ENCODE assay signal across 8 mouse cellular contexts in the genomic region with DNA sequence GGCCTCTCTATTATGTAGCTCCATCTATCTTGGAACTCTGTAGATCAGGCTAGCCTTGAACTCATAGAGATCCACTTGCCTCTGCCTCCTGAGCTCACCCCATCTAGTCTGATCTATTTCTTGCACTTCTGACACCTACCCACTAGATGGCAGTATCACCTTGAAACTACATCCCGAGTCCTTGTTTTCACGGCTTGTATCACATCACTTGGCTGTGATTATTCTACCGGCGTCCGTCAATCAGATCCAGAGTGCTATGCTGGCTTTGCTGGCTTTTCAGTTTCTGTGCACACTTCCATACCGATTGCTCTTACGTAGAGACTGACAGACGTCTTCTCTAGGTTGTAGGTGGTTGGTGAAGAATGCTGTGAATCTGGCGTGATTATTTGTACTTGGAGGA. TPM values are rescaled to one million over a fixed set of nuclear protein-coding genes. Genes with fewer than 3 reads are reported as not detected.
DNase-seq lines count a peak whose midpoint lies in the region; ATAC-seq and TF ChIP-seq lines count a peak whose summit lies in the region.

No protein-coding gene starts in this region.

- peak; percentile 83 for ATAC-seq in granulocyte monocyte progenitor cell, adult 5-6 weeks (replicated peaks; ENCODE audit: poor library complexity, severe bottlenecking)
- peak; percentile 92 for ATAC-seq in megakaryocyte progenitor cell, adult 5-6 weeks (replicated peaks; ENCODE audit: poor library complexity)

- DNase-seq in adrenal gland, postnatal 14 days, result peak; percentile 37
- DNase-seq in adrenal gland, adult 18-20 months (ENCODE audit: low spot score in 2 of 2), result no peak
- DNase-seq in left cerebral cortex, adult 2 months (ENCODE audit: extremely low spot score in 1 of 2, low spot score in 2 of 2), result no peak
- no peak for DNase-seq in left cerebral cortex, adult 8-10 months (ENCODE audit: low spot score in 2 of 2)
- peak; percentile 64 for DNase-seq in adipocyte (ENCODE audit: low spot score)
- DNase-seq in urinary bladder, postnatal 25 days (ENCODE audit: low spot score), result no peak

- intact Hi-C loops in left cerebral cortex, adult 2 months (cut with DNase I), result loop anchor here (2.0 to 5.0 kb wide), 2 partner anchors 74 to 205 kb away; no protein-coding TSS in a partner anchor

- H3K4me3 ChIP-seq in left cerebral cortex, adult 2 months, result no peak overlapping the region

- peak; percentile 66 for TF ChIP-seq CTCF in left cerebral cortex, adult 2 months (IDR thresholded peaks at IDR 0.05)

- no peak overlapping the region for H3K27ac ChIP-seq in left cerebral cortex, adult 2 months

RNA-seq across cellular contexts. Expression of gene Mthfd1, which starts 11.8 kb away (rescaled TPM):
- total RNA-seq in adrenal gland, postnatal 14 days (2021), result 46.8 and 61.0 TPM in 2 replicates
- 10 to 100 TPM; 30.9 to 47.3 TPM for total RNA-seq in adrenal gland, adult 18-20 months (2021)
- total RNA-seq in left cerebral cortex, adult 2 months (2021), result 10 to 100 TPM; 40.0 to 40.3 TPM
- total RNA-seq in left cerebral cortex, adult 8-10 months (2022), result 10 to 100 TPM; 42.5 to 45.2 (median 42.9) TPM
- 47.7 and 79.3 TPM in 2 replicates for total RNA-seq in granulocyte monocyte progenitor cell, adult 5-6 weeks (2014; fragmentation: Nextera tagmentation)
- 106 and 111 TPM in 2 replicates for total RNA-seq in granulocyte monocyte progenitor cell, adult 5-6 weeks (2017)
- total RNA-seq in megakaryocyte progenitor cell, adult 5-6 weeks (2015), result 90.1 and 113 TPM in 2 replicates
- total RNA-seq in megakaryocyte progenitor cell, adult 5-6 weeks (2017), result 137 and 191 TPM in 2 replicates

RNA-seq across cellular contexts. Expression of gene Tex21, which starts 20.3 kb away (rescaled TPM):
- total RNA-seq in adrenal gland, postnatal 14 days (2021), result not detected in 2 replicates
- not detected for total RNA-seq in adrenal gland, adult 18-20 months (2021)
- total RNA-seq in left cerebral cortex, adult 2 months (2021), result not detected
- total RNA-seq in left cerebral cortex, adult 8-10 months (2022), result not detected
- total RNA-seq in granulocyte monocyte progenitor cell, adult 5-6 weeks (2014; fragmentation: Nextera tagmentation), result not detected in 2 replicates
- not detected in 2 replicates for total RNA-seq in granulocyte monocyte progenitor cell, adult 5-6 weeks (2017)
- total RNA-seq in megakaryocyte progenitor cell, adult 5-6 weeks (2015), result not detected in 2 replicates
- total RNA-seq in megakaryocyte progenitor cell, adult 5-6 weeks (2017), result 0.14 TPM in 1 of 2 replicates, not detected in the other

RNA-seq across cellular contexts. Expression of gene Akap5, which starts 57.8 kb away (rescaled TPM):
- total RNA-seq in adrenal gland, postnatal 14 days (2021), result 3.4 and 4.3 TPM in 2 replicates
- total RNA-seq in adrenal gland, adult 18-20 months (2021), result under 1 TPM; 0.33 to 0.54 TPM
- total RNA-seq in left cerebral cortex, adult 2 months (2021), result 10 to 100 TPM; 85.4 to 93.5 TPM
- total RNA-seq in left cerebral cortex, adult 8-10 months (2022), result 10 to 100 TPM; 87.0 to 91.3 (median 88.8) TPM
- total RNA-seq in granulocyte monocyte progenitor cell, adult 5-6 weeks (2014; fragmentation: Nextera tagmentation), result 0.17 TPM in 1 of 2 replicates, not detected in the other
- total RNA-seq in granulocyte monocyte progenitor cell, adult 5-6 weeks (2017), result 0.21 and 0.30 TPM in 2 replicates
- total RNA-seq in megakaryocyte progenitor cell, adult 5-6 weeks (2015), result 0.24 and 0.35 TPM in 2 replicates
- total RNA-seq in megakaryocyte progenitor cell, adult 5-6 weeks (2017), result 0.25 and 0.74 TPM in 2 replicates

Comparison
In these comparisons a context has a peak if more than half of its experiments do, and no peak if none do; other contexts are left out.
1. DNase-seq: peak in adrenal gland, postnatal 14 days (single experiment) and adipocyte (single experiment); none in adrenal gland, adult 18-20 months (0 of 2), left cerebral cortex, adult 2 months (0 of 2), left cerebral cortex, adult 8-10 months (0 of 2) and urinary bladder, postnatal 25 days (single experiment).
2. RNA of gene Akap5, which starts 57.8 kb away (total RNA-seq): 85.4 to 93.5 TPM in left cerebral cortex, adult 2 months and 87.0 to 91.3 TPM in left cerebral cortex, adult 8-10 months; 3.4 to 4.3 TPM in adrenal gland, postnatal 14 days, 0.33 to 0.54 TPM in adrenal gland, adult 18-20 months, 0.24 to 0.74 TPM in megakaryocyte progenitor cell, adult 5-6 weeks and 0.17 to 0.30 TPM in granulocyte monocyte progenitor cell, adult 5-6 weeks; every median in the first group is over 10 times any median in the second.